Mouse (Mus musculus): ENCODE measurements around the gene Dpf2. TPM values are rescaled to one million over a fixed set of nuclear protein-coding genes. Genes with fewer than 3 reads are reported as not detected.

Gene Dpf2
- polyA plus RNA-seq, 1 experiment from 2014 or later = 171 TPM

DNA sequence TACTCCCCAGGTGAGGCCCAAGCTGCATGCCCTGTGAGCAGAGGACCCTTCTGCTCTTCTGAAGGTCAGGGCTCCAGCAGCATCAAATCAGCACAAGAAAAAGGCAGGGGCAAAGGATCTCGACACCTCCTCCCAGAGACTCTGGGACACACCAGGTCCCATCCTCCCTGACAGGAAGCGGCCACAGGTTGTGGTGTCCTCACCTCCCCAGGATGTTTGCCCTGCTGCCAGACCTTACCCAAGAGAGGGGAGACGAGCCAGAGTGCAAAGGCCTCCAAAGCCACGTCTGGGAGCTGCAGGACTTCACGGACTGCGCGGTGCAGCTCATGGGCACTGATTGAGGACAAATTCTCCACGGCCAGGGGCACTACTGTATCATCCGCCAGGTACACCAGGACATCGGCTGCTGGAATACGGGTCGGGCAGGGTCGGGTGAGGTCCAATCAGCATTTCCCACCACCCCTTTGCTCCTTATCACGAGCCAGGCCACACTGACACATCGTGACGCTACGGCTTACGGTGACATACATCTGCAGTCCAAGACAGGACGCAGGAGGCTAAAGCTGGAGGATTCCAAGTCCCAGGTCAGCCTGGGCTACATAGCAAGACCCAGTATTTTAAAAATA, 39.8 kb downstream of the Dpf2 start:
- Histone ChIP-seq H3K9me3 (no peaks in the 10 kb centered on the region), H3K4me1 (peaks cover 36% of the 10 kb centered on the region), H3K27ac (replicated peaks) (no peak overlapping the region), H3K4me3 (no peak overlapping the region), H3K36me3 (peaks cover 34% of the 10 kb centered on the region), H3K27me3 (no peaks in the 10 kb centered on the region), H3K4me2 (replicated peaks) (no peak overlapping the region), H3K9ac (replicated peaks) (no peak overlapping the region)
- WGBS = 90% methylated on average over 19 of the region's 19 CpGs
- ATAC-seq (ENCODE audit: low FRiP score, low read depth) = no peak

DNA sequence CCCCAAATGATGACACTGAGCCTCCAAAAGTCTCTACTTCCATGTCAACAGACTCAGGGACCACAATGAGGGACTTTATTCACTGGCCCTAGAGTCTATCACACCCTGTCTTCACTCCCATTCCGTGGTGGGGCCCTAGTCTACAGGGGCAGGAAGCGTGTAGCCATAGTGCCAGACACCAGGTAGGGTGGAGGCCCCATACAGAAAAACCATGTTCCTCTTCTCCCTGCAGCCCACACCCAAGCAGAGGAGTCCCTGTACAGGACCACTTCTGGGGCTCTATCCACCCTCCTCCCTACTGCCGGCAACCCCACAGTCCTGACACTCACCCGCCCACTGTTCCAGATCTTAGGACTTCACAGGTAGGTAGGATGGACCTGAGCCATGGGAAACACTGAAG, 40.3 kb downstream of the Dpf2 start:
- Histone ChIP-seq H3K27me3 (no peaks in the 10 kb centered on the region), H3K4me2 (replicated peaks) (no peak overlapping the region), H3K27ac (replicated peaks) (no peak overlapping the region), H3K36me3 (peaks cover 37% of the 10 kb centered on the region), H3K9ac (replicated peaks) (no peak overlapping the region), H3K4me3 (no peak overlapping the region), H3K9me3 (no peaks in the 10 kb centered on the region), H3K4me1 (peaks cover 31% of the 10 kb centered on the region)
- WGBS = 93% methylated on average over 4 of the region's 4 CpGs
- ATAC-seq (ENCODE audit: low FRiP score, low read depth) = no peak

DNA sequence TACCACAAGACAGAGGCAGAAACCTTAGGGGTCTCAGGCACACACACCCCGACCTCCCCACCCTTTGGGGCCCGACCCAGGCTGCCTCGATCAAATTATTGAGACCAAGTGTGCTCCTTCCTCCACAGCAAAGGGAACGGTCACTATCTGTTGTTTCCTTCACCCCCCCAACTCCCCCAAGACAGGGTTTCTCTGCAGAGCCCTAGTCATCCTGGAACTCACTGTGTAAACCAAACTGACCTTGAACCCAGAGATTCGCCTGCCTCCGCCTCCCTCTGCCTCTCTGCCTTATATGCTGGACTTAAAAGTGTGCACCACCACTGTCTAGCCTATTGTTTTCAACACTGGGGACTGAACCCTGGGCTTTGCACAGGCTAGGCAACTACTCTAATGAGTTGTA, 41.1 kb downstream of the Dpf2 start:
- peaks cover 41% of the 10 kb centered on the region for H3K36me3 ChIP-seq
- H3K27me3 ChIP-seq = no peaks in the 10 kb centered on the region
- ATAC-seq (ENCODE audit: low FRiP score, low read depth) = no peak
- no peak overlapping the region for H3K4me3 ChIP-seq
- 73% methylated on average over 6 of the region's 6 CpGs for WGBS
- H3K4me1 ChIP-seq = peaks cover 31% of the 10 kb centered on the region
- H3K9ac ChIP-seq (replicated peaks) = 0 out of 2 replicates have a peak overlapping the region, but pooled peaks have one; percentile 39
- no peaks in the 10 kb centered on the region for H3K9me3 ChIP-seq
- H3K27ac ChIP-seq (replicated peaks) = peak overlapping the region; percentile 64
- 0 out of 2 replicates have a peak overlapping the region, but pooled peaks have one; percentile 21 for H3K4me2 ChIP-seq (replicated peaks)

DNA sequence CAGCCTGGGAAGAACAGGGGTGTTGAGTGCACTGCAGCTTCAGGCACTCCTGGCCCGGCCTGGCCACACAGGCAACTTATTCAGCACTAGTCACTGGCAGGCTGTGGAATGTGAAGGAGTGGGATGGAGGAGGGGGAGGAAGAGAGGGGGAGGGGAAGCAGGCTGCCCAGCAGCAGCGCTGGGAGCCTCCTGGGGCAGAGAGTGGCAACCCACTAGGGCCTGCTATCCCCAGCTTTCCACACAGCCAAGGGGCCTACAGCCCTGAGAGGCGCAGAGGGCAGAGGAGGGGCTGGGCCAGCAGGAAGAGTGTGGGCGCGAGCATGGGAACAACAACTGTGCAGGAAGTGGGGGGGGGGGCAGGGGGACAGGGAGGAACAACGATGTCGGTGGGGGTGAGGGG, 41.5 kb downstream of the Dpf2 start:
- no peaks in the 10 kb centered on the region for H3K27me3 ChIP-seq
- H3K9me3 ChIP-seq = no peaks in the 10 kb centered on the region
- no peak overlapping the region for H3K4me3 ChIP-seq
- ATAC-seq (ENCODE audit: low FRiP score, low read depth) = peak; percentile 39
- H3K4me1 ChIP-seq = peaks cover 31% of the 10 kb centered on the region
- H3K36me3 ChIP-seq = peaks cover 45% of the 10 kb centered on the region
- H3K4me2 ChIP-seq (replicated peaks) = peak overlapping the region; percentile 21
- 13% methylated on average over 7 of the region's 7 CpGs for WGBS
- peak overlapping the region; percentile 64 for H3K27ac ChIP-seq (replicated peaks)
- H3K9ac ChIP-seq (replicated peaks) = 0 out of 2 replicates have a peak overlapping the region, but pooled peaks have one; percentile 39

DNA sequence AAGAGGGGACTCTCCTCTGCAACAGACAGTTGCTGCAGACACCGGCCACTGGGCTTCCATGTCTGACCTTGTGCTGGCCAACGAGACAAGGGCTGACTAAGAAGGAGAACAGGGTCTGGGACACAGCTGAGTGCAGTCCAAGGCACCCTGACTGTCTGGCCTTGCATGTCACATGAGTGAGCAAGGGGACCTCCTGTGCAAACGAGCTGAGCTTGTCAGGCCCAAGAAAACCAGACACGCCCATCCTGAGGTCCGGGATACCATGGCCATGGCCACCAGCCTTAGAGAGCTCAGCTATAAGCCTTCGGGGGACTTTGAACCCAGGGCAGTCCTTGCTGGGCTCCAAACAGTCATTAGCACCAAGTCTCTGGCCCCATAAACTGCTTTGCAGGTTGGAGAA, 44.7 kb downstream of the Dpf2 start:
- peaks cover 77% of the 10 kb centered on the region for H3K36me3 ChIP-seq
- H3K27me3 ChIP-seq = no peaks in the 10 kb centered on the region
- peaks cover 18% of the 10 kb centered on the region for H3K4me1 ChIP-seq
- WGBS = 84% methylated on average over 6 of the region's 6 CpGs
- no peak for ATAC-seq (ENCODE audit: low FRiP score, low read depth)
- no peak overlapping the region for H3K27ac ChIP-seq (replicated peaks)
- no peaks in the 10 kb centered on the region for H3K9me3 ChIP-seq
- no peak overlapping the region for H3K4me2 ChIP-seq (replicated peaks)
- H3K9ac ChIP-seq (replicated peaks) = no peak overlapping the region
- no peak overlapping the region for H3K4me3 ChIP-seq

DNA sequence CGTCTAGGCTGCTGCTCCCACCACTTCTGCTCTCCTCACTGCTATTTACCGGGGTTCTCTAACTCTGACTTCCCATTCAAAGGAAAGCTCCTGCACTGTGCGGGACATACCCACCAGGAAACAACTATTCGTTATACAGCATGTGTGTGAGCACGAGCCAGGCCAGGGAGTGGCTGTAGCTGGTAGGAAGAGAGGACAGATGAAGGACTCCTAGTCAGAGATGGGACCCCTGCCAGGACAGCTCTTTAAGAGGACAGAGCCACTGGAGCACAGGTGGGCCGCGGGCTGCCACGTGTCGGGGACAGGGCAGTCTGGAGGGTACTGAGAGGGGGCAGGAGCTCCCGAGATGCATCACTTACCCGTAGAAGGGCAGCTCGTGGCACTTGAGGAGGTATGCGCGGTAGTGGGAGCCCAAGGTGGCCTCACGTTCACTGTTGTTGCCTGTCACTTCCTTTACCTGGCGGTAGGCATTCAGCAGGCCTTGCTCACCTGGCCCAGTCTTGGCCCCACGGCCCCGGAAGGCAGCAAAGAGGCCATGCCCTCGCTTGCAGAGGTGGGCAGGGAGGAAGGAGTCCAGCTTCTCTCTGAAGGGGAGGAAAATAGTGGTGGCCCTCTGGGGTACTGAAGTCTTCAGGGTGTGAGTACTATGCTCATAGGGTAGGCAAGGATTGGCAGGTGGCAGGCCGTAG, 48.0 kb downstream of the Dpf2 start:
- no peak for ATAC-seq (ENCODE audit: low FRiP score, low read depth)
- Histone ChIP-seq H3K9me3 (no peaks in the 10 kb centered on the region), H3K27ac (replicated peaks) (no peak overlapping the region), H3K4me2 (replicated peaks) (no peak overlapping the region), H3K36me3 (peaks cover 92% of the 10 kb centered on the region), H3K27me3 (no peaks in the 10 kb centered on the region), H3K4me3 (no peak overlapping the region), H3K9ac (replicated peaks) (no peak overlapping the region), H3K4me1 (no peaks in the 10 kb centered on the region)
- 92% methylated on average over 20 of the region's 20 CpGs for WGBS

DNA sequence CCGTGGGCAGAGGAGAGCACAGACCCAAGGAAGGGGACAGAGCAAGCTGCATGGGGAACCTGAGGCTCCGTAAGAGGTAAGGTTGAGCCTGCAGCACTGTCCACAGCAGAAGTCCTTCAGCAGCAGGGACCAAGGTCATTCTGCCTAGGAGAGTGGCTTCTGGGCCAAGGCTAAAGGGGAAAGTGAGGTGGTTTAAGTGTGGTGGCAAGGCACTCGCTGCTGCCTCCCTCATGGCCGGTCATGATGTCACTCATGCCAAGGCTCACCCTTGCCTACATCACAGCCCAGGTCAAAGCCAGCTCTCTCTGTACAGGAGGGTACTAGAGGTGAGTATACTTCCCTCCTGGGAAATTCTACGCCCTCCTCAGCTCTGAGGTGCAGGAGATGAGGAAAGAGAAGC, 49.0 kb downstream of the Dpf2 start:
- peaks cover 92% of the 10 kb centered on the region for H3K36me3 ChIP-seq
- no peaks in the 10 kb centered on the region for H3K27me3 ChIP-seq
- no peaks in the 10 kb centered on the region for H3K4me1 ChIP-seq
- H3K27ac ChIP-seq (replicated peaks) = no peak overlapping the region
- H3K9ac ChIP-seq (replicated peaks) = no peak overlapping the region
- no peak overlapping the region for H3K4me2 ChIP-seq (replicated peaks)
- 98% methylated on average over 5 of the region's 5 CpGs for WGBS
- no peak for ATAC-seq (ENCODE audit: low FRiP score, low read depth)
- H3K4me3 ChIP-seq = no peak overlapping the region
- no peaks in the 10 kb centered on the region for H3K9me3 ChIP-seq

DNA sequence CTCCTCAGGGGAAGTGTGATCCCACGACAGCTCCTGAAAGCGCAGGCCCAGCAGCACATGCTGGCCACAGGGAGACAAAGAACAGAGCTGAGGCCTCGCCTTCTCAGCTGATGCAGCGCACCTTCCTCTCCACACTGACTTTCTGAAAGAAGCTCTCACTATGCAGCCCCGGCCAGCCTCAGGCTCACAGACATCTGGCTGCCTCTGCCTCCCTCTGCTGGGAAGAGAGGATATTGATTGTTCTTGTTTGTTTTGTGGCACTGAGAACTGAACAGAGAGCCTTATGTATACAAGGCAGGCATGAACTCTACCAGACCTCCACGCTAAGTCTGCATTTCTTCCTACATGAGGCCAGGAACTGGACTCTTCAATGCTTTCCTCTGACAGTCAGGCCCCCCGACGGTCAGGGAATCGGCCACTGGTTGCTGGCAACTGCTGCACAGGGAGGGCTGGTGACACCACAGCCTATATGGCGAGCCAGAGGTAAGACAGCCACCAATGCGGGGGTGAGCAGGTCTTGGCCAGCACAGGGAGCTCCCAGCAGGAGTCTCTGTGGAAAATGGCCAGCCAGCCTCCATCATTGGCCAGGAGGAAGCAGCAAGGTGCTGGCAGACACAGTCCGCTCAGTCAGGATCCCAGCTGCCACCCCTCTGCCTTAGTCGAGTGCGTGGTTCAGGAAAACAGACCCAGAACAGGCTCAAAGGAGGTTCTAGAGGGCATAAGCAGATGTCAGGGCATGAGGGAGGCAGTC, 50.3 kb downstream of the Dpf2 start:
- H3K27me3 ChIP-seq = no peaks in the 10 kb centered on the region
- no peak overlapping the region for H3K4me3 ChIP-seq
- H3K9me3 ChIP-seq = no peaks in the 10 kb centered on the region
- no peak overlapping the region for H3K27ac ChIP-seq (replicated peaks)
- H3K4me2 ChIP-seq (replicated peaks) = no peak overlapping the region
- peaks cover 95% of the 10 kb centered on the region for H3K36me3 ChIP-seq
- 94% methylated on average over 14 of the region's 14 CpGs for WGBS
- no peak for ATAC-seq (ENCODE audit: low FRiP score, low read depth)
- H3K4me1 ChIP-seq = no peaks in the 10 kb centered on the region
- H3K9ac ChIP-seq (replicated peaks) = no peak overlapping the region

DNA sequence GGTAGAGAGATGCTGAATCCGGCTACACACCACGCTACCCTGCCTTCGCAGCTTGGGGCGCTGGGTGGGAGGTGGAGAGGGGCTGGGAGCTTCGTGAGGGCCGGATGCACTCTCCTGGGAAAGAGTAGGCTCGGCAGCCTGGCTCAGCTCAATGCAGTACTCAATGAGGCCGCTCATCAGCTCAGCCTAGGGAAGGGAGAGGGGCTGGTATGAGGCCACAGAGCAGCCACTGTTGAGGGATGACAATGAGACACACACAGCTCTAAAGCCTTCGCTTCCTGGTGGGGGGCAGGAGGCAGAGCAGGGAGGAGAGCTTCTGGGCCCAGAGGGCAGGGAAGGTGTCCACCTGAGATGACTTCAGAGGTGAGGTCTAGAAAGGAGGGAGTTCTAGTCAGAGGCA, 56.2 kb downstream of the Dpf2 start:
- H3K4me3 ChIP-seq = no peak overlapping the region
- 82% methylated on average over 9 of the region's 9 CpGs for WGBS
- no peak overlapping the region for H3K9ac ChIP-seq (replicated peaks)
- peaks cover 75% of the 10 kb centered on the region for H3K36me3 ChIP-seq
- H3K27me3 ChIP-seq = no peaks in the 10 kb centered on the region
- no peak for ATAC-seq (ENCODE audit: low FRiP score, low read depth)
- H3K4me1 ChIP-seq = peaks cover 3% of the 10 kb centered on the region
- H3K9me3 ChIP-seq = no peaks in the 10 kb centered on the region
- H3K4me2 ChIP-seq (replicated peaks) = no peak overlapping the region
- no peak overlapping the region for H3K27ac ChIP-seq (replicated peaks)

DNA sequence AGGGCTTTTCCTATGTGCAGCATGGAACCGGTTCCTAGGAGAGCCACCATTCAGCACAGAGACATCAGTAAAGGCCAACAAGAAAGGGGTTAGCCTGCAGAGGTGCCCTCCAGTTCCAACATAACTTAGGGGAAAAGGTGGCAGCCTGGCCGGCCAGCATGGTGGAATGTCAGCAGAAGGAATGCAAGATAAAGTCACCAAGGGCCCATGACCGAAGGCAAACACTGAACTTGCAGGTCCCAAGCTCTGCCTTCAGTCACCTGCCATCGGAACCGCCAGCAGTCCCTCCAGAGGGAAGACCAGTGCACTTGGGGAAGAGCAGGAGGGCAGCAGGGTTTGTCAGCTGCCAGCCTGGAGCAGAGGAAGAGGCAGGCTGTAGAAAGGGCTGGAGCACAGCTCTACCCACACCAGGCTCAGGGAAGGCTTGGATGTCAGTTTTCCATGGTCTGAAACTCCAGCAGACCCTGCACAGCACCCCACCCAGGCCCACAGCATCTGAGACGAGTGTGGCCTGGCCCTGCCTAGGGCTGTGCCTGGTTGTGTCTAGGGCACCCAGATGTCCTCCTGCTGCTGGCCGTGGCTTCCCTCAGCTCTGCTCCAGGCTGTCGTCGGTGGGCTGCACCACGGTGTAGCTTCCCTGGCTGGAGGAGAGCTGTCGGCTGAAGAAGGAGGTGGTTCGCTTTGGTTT, 60.6 kb downstream of the Dpf2 start:
- 90% methylated on average over 12 of the region's 12 CpGs for WGBS
- Histone ChIP-seq H3K9ac (replicated peaks) (no peak overlapping the region), H3K27me3 (no peaks in the 10 kb centered on the region), H3K4me3 (no peak overlapping the region), H3K36me3 (peaks cover 34% of the 10 kb centered on the region), H3K4me2 (replicated peaks) (no peak overlapping the region), H3K27ac (replicated peaks) (no peak overlapping the region), H3K4me1 (peaks cover 36% of the 10 kb centered on the region), H3K9me3 (no peaks in the 10 kb centered on the region)
- no peak for ATAC-seq (ENCODE audit: low FRiP score, low read depth)

DNA sequence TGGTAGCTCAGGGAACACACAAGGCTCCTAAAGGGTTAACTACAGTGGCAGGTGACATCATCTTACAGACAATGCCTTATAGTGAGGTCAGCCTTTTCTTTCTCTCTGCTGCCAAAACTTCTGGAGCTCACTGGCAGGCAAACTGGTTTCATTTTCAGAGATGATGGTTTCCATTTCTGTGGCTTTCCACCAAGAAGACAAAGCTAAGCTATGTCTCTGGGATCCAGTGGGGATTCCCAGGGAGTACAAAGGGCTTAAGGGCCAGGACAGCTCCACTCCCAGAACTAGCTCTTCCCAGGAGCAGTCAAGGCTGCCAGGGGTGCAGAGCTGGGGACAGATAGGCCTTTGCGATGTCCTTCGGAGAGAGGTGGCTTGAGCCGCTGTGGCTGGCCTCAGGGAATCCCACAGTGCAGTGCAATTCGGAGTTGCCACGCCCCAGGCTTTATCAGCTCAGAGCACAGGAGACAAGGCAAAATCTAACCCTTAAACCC, 61.3 kb downstream of the Dpf2 start:
- Histone ChIP-seq H3K27ac (replicated peaks) (no peak overlapping the region), H3K4me1 (peaks cover 43% of the 10 kb centered on the region), H3K9ac (replicated peaks) (no peak overlapping the region), H3K9me3 (no peaks in the 10 kb centered on the region), H3K4me3 (no peak overlapping the region), H3K27me3 (no peaks in the 10 kb centered on the region), H3K36me3 (peaks cover 30% of the 10 kb centered on the region), H3K4me2 (replicated peaks) (no peak overlapping the region)
- WGBS = 61% methylated on average over 5 of the region's 5 CpGs
- no peak for ATAC-seq (ENCODE audit: low FRiP score, low read depth)

DNA sequence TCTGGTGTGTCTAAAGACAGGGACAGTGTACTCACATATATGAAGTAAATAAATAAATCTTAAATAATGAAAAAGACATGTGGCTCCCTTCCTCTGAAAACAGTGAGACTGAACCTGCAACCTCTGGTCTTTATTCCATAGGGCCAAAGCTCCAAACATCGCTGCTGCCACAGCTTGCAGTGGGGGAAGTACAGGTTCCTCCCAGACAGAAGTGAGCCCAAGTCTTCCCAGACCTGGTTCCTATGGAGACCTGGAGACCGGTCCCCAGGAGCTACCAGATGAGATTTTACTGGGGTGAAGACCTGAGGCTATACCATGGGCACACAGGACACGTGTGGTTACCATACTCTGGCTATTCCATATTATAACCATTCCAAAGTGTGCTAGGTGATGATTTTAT, 62.0 kb downstream of the Dpf2 start:
- Histone ChIP-seq H3K4me2 (replicated peaks) (no peak overlapping the region), H3K9me3 (no peaks in the 10 kb centered on the region), H3K27me3 (no peaks in the 10 kb centered on the region), H3K9ac (replicated peaks) (no peak overlapping the region), H3K4me1 (peaks cover 47% of the 10 kb centered on the region), H3K36me3 (peaks cover 24% of the 10 kb centered on the region), H3K4me3 (no peak overlapping the region), H3K27ac (replicated peaks) (no peak overlapping the region)
- WGBS = 89% methylated on average over 3 of the region's 3 CpGs
- no peak for ATAC-seq (ENCODE audit: low FRiP score, low read depth)
